Mouse (Mus musculus) gastrocnemius, postnatal 36 days (tissue): Measurements from ENCODE around the gene Rab12. TPM values are rescaled to one million over a fixed set of nuclear protein-coding genes. Genes with fewer than 3 reads are reported as not detected.

Source experiments
- DNase-seq, 2 experiments: peaks; one replicate each; pipeline ENCODE4 v3.0.0; 2022
- intact Hi-C: fragments of 180-260 bp; cut with DNase I; formaldehyde crosslinking; loops from one replicate; pipeline ENCODE4 v1.15.1; 2025
- total RNA-seq, 2 experiments: library from RNA; stranded (reverse); gene quantifications; 2 replicates each; pipeline ENCODE4 v1.2.3; 2021

Rab12 gene
- total RNA-seq, 2 experiments from 2014 or later: 149 to 179 TPM

GRCm38 (mm10) chr17:66450526-66451070, 68.9 kb downstream of the Rab12 start:
- intact Hi-C loops: no loop called here
- DNase-seq: no peak

DNA sequence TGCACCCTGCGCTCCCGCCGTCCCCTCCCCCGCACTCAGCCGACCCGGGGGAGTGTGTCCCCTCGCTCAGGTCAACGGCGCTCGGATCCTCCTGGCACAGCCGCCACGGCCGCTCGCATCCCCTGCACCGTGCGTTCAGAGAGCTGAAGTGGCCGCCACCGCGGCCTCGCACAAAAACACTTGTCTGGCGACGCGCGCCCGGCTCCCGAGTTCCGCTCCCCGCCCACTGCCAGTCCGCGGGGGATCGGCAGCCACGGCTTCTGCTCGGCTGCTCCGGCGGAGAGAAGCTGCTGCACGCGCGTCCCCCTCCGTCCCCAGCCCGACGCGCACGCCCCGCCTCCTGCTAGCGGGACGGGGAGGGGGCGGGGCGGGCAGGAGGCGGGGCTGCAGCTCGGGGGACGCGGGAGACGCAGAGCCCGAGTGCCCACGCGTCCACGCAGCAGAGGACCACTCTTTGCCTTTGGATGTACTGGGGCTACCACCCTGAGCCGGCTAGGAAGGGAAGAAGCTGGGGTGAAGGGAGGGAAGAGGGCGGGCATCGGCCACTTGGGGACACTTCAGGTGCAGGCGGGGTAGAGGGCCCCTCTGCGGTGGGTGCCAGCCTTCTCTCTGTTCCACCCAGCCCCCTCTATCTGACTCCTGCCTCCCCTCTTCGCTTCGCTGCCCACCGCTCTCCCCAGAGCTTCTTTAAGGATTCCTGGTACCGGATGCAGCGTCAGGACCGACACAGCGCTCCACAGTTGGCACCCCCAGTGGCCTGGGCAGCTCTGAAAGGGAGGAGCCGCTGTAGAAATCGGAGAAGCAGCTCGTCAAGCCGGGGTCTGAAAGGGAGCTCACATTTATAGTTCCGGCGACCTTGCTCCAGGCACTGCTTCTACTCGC, 69.8 kb downstream of the Rab12 start, which contains the start of gene Mtcl1:
Gene Mtcl1 (minus strand): TSS at position 291 of the 882 bp plus-strand sequence.
- DNase-seq: peak; percentile 58 to 65
- intact Hi-C loops: no loop called here

DNA sequence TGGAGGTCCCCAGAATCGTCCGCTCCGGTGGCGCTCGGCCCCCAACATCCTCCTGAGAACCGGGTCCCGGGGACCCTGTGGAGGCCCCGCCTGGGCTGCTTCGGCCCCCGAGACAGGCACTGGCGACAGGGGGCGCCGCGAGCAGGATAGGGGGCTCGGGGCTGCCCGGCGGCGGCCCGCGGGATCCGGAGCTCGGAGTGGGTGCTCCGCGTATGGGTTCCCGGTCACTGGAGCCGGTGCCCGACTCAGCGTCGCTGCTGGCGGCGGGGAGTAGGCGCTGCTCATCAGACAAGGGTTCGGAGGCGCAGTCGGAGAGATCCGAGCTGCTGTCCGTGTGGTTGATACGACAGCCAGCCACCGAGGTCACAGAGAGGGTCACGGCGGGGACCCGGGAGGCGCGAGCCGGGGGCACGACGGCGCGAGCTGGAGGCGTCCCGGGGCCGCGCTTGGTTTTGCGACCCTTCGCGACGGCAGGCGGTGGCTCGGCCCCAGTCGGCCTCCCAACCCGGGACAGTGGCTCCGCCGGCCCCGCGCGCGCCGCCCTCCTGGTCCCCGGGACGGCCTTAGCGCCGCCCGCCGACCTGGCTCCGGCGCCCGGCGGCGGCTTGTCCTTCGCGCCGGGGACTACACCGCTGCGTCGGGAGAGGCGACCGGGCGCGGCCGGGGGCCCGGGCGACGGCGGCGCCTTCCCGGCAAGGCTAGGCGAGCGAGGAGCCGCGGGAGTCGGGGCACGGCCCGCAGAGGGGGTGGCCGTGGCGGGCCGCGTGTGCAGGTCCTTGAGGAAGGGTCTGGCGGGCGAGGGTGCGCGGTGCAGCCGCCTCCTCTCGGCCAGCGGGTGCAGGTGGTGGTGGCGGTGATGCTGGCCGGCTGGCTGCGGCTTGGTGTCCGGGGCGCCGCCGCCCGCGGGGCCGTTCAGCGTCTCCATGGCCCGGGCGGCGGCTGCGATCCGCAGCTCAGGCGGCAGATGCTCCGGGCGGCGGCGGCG, 70.8 kb downstream of the Rab12 start:
- intact Hi-C loops: no loop called here
- DNase-seq: peak; percentile 34 to 48

- intact Hi-C loops: no loop called here
- no peak for DNase-seq
Measured at GRCm38 (mm10) chr17:66447978-66448377, 71.6 kb downstream of the Rab12 start.

GRCm38 (mm10) chr17:66447007-66447312, 72.6 kb downstream of the Rab12 start:
- intact Hi-C loops: no loop called here
- no peak for DNase-seq

GRCm38 (mm10) chr17:66446196-66447006, 73.1 kb downstream of the Rab12 start:
- intact Hi-C loops: no loop called here
- DNase-seq: no peak

Other genes starting within 250 kb of the Rab12 start
- 1 to 10 TPM; 4.6 to 6.0 TPM for gene Mtcl1, start 70.0 kb downstream of the Rab12 start, total RNA-seq
- gene Themis3, start 74.9 kb upstream of the Rab12 start, total RNA-seq: 1 to 10 TPM in 1 of 2 experiments, under 1 TPM in 1; 0.10 to 1.1 TPM